Comparison of ENCODE assay signal across 20 mouse cellular contexts in genomic region chr8:94774601-94775000, GRCm38 (mm10). TPM values are rescaled to one million over a fixed set of nuclear protein-coding genes. Genes with fewer than 3 reads are reported as not detected.
DNase-seq lines count a peak whose midpoint lies in the region; ATAC-seq and TF ChIP-seq lines count a peak whose summit lies in the region.
"Had no signal": no experiment of that assay in that cellular context is flagged by ENCODE, and none has a peak within 500 bp of the region (broad histone marks: within the 10 kb centered on the region; RNA-seq: fewer than 3 reads in every experiment).

No protein-coding gene starts in this region.

- 0 out of 2 replicates have a peak overlapping the region, but pooled peaks have one; percentile 68 for H3K4me2 ChIP-seq in hindbrain, embryonic 15.5 days
- no peak overlapping the region for H3K4me2 ChIP-seq in hindbrain, embryonic 11.5 days (replicated peaks; ENCODE audit: low read depth, low read length)
- H3K4me2 ChIP-seq in lung, postnatal 0 days (replicated peaks; ENCODE audit: low read depth, low read length), result no peak overlapping the region
- H3K4me2 ChIP-seq in neural tube, embryonic 15.5 days, result peak overlapping the region; percentile 90
- H3K4me2 ChIP-seq: embryonic facial prominence, embryonic 12.5 days had no signal

- H3K27me3 ChIP-seq in hindbrain, embryonic 15.5 days, result no peaks in the 10 kb centered on the region
- H3K27me3 ChIP-seq in hindbrain, embryonic 11.5 days (ENCODE audit: control insufficient read depth, insufficient read depth, low read length), result peaks cover 15% of the 10 kb centered on the region
- no peaks in the 10 kb centered on the region for H3K27me3 ChIP-seq in lung, postnatal 0 days (replicated peaks; ENCODE audit: insufficient read depth, low read length)
- 0 out of 2 replicates have a peak, but pooled peaks cover 5% of the 10 kb centered on the region for H3K27me3 ChIP-seq in neural tube, embryonic 15.5 days (replicated peaks)
- H3K27me3 ChIP-seq: forebrain, embryonic 15.5 days had no signal

- WGBS in hindbrain, embryonic 15.5 days, result 96% methylated on average over 1 of the region's 1 CpGs
- 86% methylated on average over 1 of the region's 1 CpGs for WGBS in hindbrain, embryonic 11.5 days
- WGBS in lung, postnatal 0 days, result 78% methylated on average over 1 of the region's 1 CpGs
- 88% methylated on average over 1 of the region's 1 CpGs for WGBS in neural tube, embryonic 15.5 days

- peaks cover 48% of the 10 kb centered on the region for H3K4me1 ChIP-seq in hindbrain, embryonic 15.5 days (replicated peaks)
- H3K4me1 ChIP-seq in hindbrain, embryonic 11.5 days (replicated peaks; ENCODE audit: control insufficient read depth, insufficient read depth, low read length), result peaks cover 16% of the 10 kb centered on the region
- peaks cover 19% of the 10 kb centered on the region; the same call in 1 of the 2 replicates for H3K4me1 ChIP-seq in lung, postnatal 0 days (ENCODE audit: insufficient read depth, low read depth, low read length)
- H3K4me1 ChIP-seq in neural tube, embryonic 15.5 days, result peaks cover 51% of the 10 kb centered on the region

- no peak for TF ChIP-seq CTCF in lung, postnatal 0 days (IDR thresholded peaks at IDR 0.05)

- no peaks in the 10 kb centered on the region for H3K9me3 ChIP-seq in hindbrain, embryonic 15.5 days
- no peaks in the 10 kb centered on the region for H3K9me3 ChIP-seq in hindbrain, embryonic 11.5 days (ENCODE audit: control insufficient read depth, low read length)
- H3K9me3 ChIP-seq in lung, postnatal 0 days (ENCODE audit: low read length), result no peaks in the 10 kb centered on the region
- H3K9me3 ChIP-seq in neural tube, embryonic 15.5 days (replicated peaks), result no peaks in the 10 kb centered on the region
- H3K9me3 ChIP-seq: embryonic facial prominence, embryonic 12.5 days; forebrain, embryonic 15.5 days; heart, embryonic 10.5 days had no signal

- TF ChIP-seq EP300 in lung, postnatal 0 days (IDR thresholded peaks at IDR 0.05), result no peak

- no peak overlapping the region for H3K9ac ChIP-seq in hindbrain, embryonic 15.5 days
- H3K9ac ChIP-seq in hindbrain, embryonic 11.5 days (ENCODE audit: low read depth, low read length), result no peak overlapping the region
- no peak overlapping the region for H3K9ac ChIP-seq in lung, postnatal 0 days (replicated peaks; ENCODE audit: low read depth)
- H3K9ac ChIP-seq in neural tube, embryonic 15.5 days (replicated peaks), result no peak overlapping the region
- H3K9ac ChIP-seq: embryonic facial prominence, embryonic 12.5 days; forebrain, embryonic 15.5 days had no signal

- DNase-seq in hindbrain, embryonic 11.5 days (ENCODE audit: low spot score), result no peak
- DNase-seq in lung, postnatal 0 days (ENCODE audit: low spot score), result peak; percentile 38
- DNase-seq in lung, postnatal 4 days, result no peak
- no peak for DNase-seq in neural tube, embryonic 10.5 days (ENCODE audit: extremely low spot score, low spot score)
- no peak for DNase-seq in MN1 (ENCODE audit: low spot score)
- DNase-seq: adrenal gland, adult 2 months; adrenal gland, postnatal 25 days; cerebellum, postnatal 14 days; gastrocnemius, postnatal 36 days; heart, adult 18-20 months; heart, postnatal 14 days had no signal

- H3K36me3 ChIP-seq in hindbrain, embryonic 15.5 days, result no peaks in the 10 kb centered on the region
- no peaks in the 10 kb centered on the region for H3K36me3 ChIP-seq in hindbrain, embryonic 11.5 days (ENCODE audit: control insufficient read depth, insufficient read depth, low read length)
- H3K36me3 ChIP-seq in lung, postnatal 0 days (ENCODE audit: insufficient read depth, low read length), result no peaks in the 10 kb centered on the region
- no peaks in the 10 kb centered on the region for H3K36me3 ChIP-seq in neural tube, embryonic 15.5 days
- H3K36me3 ChIP-seq: embryonic facial prominence, embryonic 12.5 days; forebrain, embryonic 15.5 days; heart, embryonic 10.5 days had no signal

- no peak for ATAC-seq in hindbrain, embryonic 15.5 days (ENCODE audit: low FRiP score, low read depth)
- ATAC-seq in hindbrain, embryonic 11.5 days (ENCODE audit: low FRiP score), result no peak
- no peak for ATAC-seq in lung, postnatal 0 days
- ATAC-seq in neural tube, embryonic 15.5 days (ENCODE audit: low FRiP score), result no peak
- ATAC-seq: hindbrain, embryonic 16.5 days had no signal

- H3K27ac ChIP-seq in hindbrain, embryonic 15.5 days (replicated peaks), result no peak overlapping the region
- H3K27ac ChIP-seq in hindbrain, embryonic 11.5 days (ENCODE audit: low read depth, low read length), result no peak overlapping the region
- no peak overlapping the region for H3K27ac ChIP-seq in lung, postnatal 0 days (ENCODE audit: low read length)
- H3K27ac ChIP-seq in neural tube, embryonic 15.5 days (replicated peaks), result no peak overlapping the region
- H3K27ac ChIP-seq: embryonic facial prominence, embryonic 12.5 days; heart, embryonic 10.5 days had no signal

- H3K4me3 ChIP-seq in hindbrain, embryonic 15.5 days, result no peak overlapping the region
- no peak overlapping the region for H3K4me3 ChIP-seq in hindbrain, embryonic 11.5 days (ENCODE audit: low read depth, low read length)
- no peak overlapping the region for H3K4me3 ChIP-seq in lung, postnatal 0 days (ENCODE audit: low read depth, low read length)
- no peak overlapping the region for H3K4me3 ChIP-seq in neural tube, embryonic 15.5 days (replicated peaks)
- H3K4me3 ChIP-seq: embryonic facial prominence, embryonic 12.5 days; heart, embryonic 10.5 days had no signal

RNA-seq across cellular contexts. Expression of gene Cx3cl1, which starts 2.8 kb away (rescaled TPM):
- polyA plus RNA-seq in hindbrain, embryonic 15.5 days (2015; fragmentation: Nextera tagmentation; extraction: Ambion mirVana), result 38.3 and 46.3 TPM in 2 replicates
- polyA plus RNA-seq in hindbrain, embryonic 11.5 days (2014; fragmentation: Nextera tagmentation; extraction: Ambion mirVana), result 9.9 and 10.9 TPM in 2 replicates
- 8.3 and 10.7 TPM in 2 replicates for polyA plus RNA-seq in lung, postnatal 0 days (2015; fragmentation: Nextera tagmentation; extraction: Ambion mirVana)
- polyA plus RNA-seq in neural tube, embryonic 15.5 days (2015; fragmentation: Nextera tagmentation; extraction: Ambion mirVana), result 56.7 and 57.0 TPM in 2 replicates

RNA-seq across cellular contexts. Expression of gene Ccl22, which starts 29.2 kb away (rescaled TPM):
- not detected in 2 replicates for polyA plus RNA-seq in hindbrain, embryonic 15.5 days (2015; fragmentation: Nextera tagmentation; extraction: Ambion mirVana)
- polyA plus RNA-seq in hindbrain, embryonic 11.5 days (2014; fragmentation: Nextera tagmentation; extraction: Ambion mirVana), result not detected in 2 replicates
- 0.45 TPM in 2 replicates for polyA plus RNA-seq in lung, postnatal 0 days (2015; fragmentation: Nextera tagmentation; extraction: Ambion mirVana)
- 0.10 TPM in 1 of 2 replicates, not detected in the other for polyA plus RNA-seq in neural tube, embryonic 15.5 days (2015; fragmentation: Nextera tagmentation; extraction: Ambion mirVana)
- polyA plus RNA-seq: C2C12; embryonic facial prominence, embryonic 12.5 days; forebrain, embryonic 11.5 days; forebrain, embryonic 15.5 days; heart, embryonic 10.5 days; heart, embryonic 14.5 days; hindbrain, embryonic 16.5 days had no signal

RNA-seq across cellular contexts. Expression of gene Ccl17, which starts 35.7 kb away (rescaled TPM):
- 0.46 and 0.87 TPM in 2 replicates for polyA plus RNA-seq in hindbrain, embryonic 15.5 days (2015; fragmentation: Nextera tagmentation; extraction: Ambion mirVana)
- polyA plus RNA-seq in hindbrain, embryonic 11.5 days (2014; fragmentation: Nextera tagmentation; extraction: Ambion mirVana), result not detected in 2 replicates
- 5.7 and 9.1 TPM in 2 replicates for polyA plus RNA-seq in lung, postnatal 0 days (2015; fragmentation: Nextera tagmentation; extraction: Ambion mirVana)
- 0.92 and 1.1 TPM in 2 replicates for polyA plus RNA-seq in neural tube, embryonic 15.5 days (2015; fragmentation: Nextera tagmentation; extraction: Ambion mirVana)
- polyA plus RNA-seq: adrenal gland, adult 2 months; embryonic facial prominence, embryonic 12.5 days; forebrain, embryonic 11.5 days had no signal

Comparison
In these comparisons a context has a peak if more than half of its experiments do, and no peak if none do; other contexts are left out.
1. H3K4me2 ChIP-seq: peak in hindbrain, embryonic 15.5 days (single experiment) and neural tube, embryonic 15.5 days (single experiment); none in hindbrain, embryonic 11.5 days (single experiment) and lung, postnatal 0 days (single experiment).